Mouse (Mus musculus) common myeloid progenitor, adult 5-6 weeks (primary cell): ENCODE data around the gene Gm27021. TPM values are rescaled to one million over a fixed set of nuclear protein-coding genes. Genes with fewer than 3 reads are reported as not detected.
A peak's percentile ranks its signal among the peaks of the same experiment; 100 is the strongest.

Experiments used
- ATAC-seq: replicated peaks from 2 replicates; pipeline ENCODE4 v1.8.0; 2016; ENCODE audit warnings: low read depth, mild to moderate bottlenecking, moderate TSS enrichment, inconsistent platforms; ENCODE audit not compliant: poor library complexity, severe bottlenecking
- total RNA-seq: library from RNA; stranded (forward); fragments of 200-1000, 187-1606 nt; gene quantifications from 2 replicates; pipeline ENCODE4 v1.2.3, GENCODE M21; 2017

Gene Gm27021
- total RNA-seq, 1 experiment from 2014 or later: not detected

DNA sequence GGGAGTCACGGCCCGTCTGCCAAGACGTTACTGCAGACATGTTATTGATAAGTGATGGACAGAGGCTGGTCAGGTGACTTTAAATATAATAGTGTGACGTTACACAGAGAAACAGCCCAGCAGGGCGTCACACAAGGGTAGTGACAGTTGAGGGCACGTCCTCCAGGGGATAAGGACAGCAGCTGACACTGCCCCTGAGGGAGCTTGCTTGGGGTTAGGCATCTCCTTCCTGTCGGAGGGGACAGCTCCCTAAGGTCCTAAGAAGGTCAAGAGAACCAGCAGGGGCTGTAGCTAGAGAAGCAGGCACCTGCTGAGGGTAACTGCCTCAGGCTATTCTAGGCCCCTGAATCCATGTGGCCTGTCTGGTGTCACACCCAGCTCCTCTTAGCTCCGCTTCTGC, 96.3 kb downstream of the Gm27021 start:
- no peak for ATAC-seq

GRCm38 (mm10) chr8:120569939-120570715, 97.8 kb downstream of the Gm27021 start:
- peak; percentile 48; the same call in 1 of the 2 replicates for ATAC-seq

GRCm38 (mm10) chr8:120569123-120569522, 98.8 kb downstream of the Gm27021 start:
- ATAC-seq: no peak

GRCm38 (mm10) chr8:120568164-120568798, 99.6 kb downstream of the Gm27021 start:
- no peak for ATAC-seq

DNA sequence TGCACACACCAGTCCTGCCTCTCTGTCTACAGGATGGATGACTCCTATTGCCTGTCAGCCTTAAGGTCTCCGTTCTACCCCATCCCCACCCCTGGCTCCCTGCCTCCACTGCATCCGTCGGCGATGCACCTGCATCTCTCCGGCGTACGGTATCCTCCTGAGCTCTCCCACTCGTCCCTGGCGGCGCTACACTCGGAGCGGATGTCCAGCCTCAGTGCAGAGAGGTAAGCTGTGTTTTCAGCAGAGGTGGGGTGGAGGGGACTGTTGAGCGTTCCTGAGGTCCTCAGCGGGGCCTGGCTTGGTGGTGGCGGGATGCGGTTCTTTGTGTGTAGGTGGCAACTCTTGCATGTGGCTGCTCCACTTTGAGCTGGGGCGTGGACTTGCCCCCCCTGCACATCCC, 100.1 kb downstream of the Gm27021 start:
- ATAC-seq: no peak

DNA sequence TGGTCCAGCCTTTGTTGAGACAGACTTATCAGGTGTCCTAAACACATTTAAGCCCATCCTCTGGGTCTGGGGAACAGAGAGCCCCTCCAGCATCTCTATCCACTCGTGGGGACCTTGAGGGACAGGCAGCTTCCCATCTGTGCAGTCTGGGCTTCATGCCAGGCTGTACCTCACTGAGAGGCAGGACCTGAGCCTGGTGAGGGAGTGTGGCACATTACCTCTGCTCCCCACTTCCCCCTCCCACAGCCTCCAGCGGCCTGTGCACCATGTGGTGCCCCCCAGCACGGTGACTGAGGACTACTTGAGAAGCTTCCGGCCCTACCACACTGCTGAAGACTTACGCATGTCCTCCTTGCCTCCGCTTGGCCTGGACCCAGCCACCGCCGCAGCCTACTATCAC, 101.2 kb downstream of the Gm27021 start:
- no peak for ATAC-seq

- no peak for ATAC-seq
These were observed 102.6 kb downstream of the Gm27021 start for GRCm38 (mm10) chr8:120565151-120565711.

DNA sequence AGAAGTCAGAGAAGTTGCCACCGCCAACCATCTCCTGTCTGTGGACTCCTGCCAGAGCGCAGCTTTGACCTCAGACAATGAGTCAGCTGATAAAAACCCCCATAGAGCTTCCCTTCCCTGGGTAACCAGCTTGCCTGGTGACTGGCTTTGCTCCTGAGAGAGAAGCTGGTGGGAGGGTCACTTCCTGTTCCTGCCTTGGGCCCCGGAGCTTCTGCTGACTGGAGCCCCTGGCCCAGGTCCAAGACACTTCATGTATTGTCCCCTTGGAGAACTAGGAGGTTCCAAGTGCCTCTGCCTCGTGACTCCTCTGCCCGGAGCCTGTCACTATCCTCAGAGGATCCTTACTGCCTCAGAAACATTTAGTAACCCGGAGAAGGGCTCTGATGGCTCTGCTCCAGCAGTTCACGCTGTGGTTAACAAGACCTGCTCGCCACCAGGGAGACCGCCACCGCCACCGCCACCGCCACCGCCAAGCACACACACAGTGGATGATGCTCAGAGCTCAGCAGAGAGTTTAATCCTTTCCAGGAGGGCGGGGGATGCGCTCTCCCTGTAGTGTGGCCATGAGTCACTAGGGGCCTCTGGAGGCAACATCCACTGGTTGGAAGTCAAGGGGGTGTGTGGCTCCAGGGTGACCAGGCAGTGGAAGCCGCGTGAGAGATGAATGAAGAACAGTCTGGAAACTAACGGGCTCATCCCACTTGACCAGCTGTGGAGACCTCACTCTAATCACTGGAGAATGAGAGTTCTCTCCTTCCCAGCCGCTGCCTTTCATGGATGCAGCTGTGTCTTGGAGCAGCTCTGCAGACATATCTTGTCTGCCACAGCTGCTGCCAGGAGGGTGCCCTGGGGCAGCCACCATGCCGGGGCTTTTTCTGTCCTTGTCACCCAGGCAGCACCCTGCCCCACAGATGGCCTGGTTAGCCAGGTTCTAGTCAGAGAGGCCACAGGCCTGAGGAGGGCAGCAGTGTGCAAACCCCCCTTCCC, 103.7 kb downstream of the Gm27021 start:
- ATAC-seq: peak; percentile 81

DNA sequence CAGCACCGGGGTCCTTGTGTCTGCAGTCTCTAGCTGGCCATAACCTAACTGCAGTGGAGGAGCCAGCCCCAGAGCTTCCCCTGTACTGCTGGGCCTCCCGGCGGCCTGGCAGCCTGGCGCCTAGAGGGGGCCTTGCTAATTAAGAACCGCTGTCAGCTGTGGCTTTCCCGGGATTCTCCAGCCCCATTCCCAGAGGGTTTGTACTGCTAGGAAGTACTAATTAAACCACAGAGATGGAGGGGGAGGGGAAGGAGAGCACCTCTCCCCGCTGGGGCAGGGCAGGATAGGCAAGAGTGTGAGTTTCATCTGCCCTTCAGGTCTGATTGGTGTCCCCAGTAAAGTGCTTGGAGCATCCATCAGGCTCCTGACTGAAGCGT, 104.5 kb downstream of the Gm27021 start:
- no peak for ATAC-seq

- ATAC-seq: no peak
These were observed 105.1 kb downstream of the Gm27021 start for GRCm38 (mm10) chr8:120562680-120563347.

DNA sequence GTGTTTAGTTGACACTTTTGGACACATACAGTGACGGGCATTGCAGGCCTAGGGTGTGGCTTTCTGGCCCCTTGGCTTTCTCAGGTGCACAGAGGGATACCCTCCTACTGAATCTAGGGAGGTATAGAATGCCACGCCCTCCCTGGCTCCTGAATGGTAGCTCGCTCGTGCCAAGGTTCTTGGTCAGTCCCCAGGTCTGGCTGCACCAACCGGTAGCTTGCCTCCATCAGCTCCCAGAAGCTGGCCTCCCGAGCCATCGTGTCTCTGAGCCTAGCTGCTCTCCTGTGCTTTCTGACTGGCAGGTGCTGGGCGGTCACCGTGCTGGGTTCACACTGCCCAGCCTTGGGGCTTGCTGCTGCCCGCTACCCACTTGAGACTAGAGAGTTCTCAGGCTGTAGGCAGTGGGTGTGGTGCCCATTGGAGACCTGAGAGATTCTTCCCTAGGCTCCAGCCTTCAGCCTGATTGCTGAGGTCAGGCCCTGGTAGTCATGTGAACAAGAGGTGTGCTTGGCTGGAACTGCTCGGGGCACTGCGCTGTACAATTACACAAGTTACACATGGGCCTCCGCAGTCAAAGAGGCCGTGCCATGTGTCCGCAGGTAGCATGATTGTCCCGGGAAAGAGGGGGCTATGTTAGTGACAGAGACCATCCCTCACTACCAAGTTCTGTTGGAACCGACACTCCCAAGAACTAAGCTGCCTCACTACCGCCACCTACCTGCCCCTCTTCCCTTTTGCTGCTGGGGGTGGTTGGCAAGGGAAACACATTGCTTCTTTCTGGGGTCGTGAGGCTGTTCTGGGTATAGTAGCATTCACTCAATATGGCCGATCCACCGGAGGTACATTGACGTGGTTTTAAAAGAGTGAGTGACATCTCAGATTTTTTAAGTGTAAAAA, 106.1 kb downstream of the Gm27021 start:
- ATAC-seq: no peak

GRCm38 (mm10) chr8:120560535-120560934, 107.3 kb downstream of the Gm27021 start:
- ATAC-seq: no peak

- no peak for ATAC-seq
These were observed 108.2 kb downstream of the Gm27021 start for GRCm38 (mm10) chr8:120559654-120560053.

Other genes with a start within 250 kb of the Gm27021 start
- gene Gins2, start 78.8 kb downstream of the Gm27021 start, total RNA-seq: 22.9 and 48.0 TPM in 2 replicates
- 1.2 TPM in 1 of 2 replicates, not detected in the other for gene 1190005I06Rik, start 20.4 kb downstream of the Gm27021 start, total RNA-seq
- 392 and 496 TPM in 2 replicates for gene Cox4i1, start 143 bp upstream of the Gm27021 start, total RNA-seq
- 44.9 and 59.9 TPM in 2 replicates for gene Emc8, start 494 bp upstream of the Gm27021 start, total RNA-seq
- gene Irf8, start 68.3 kb upstream of the Gm27021 start, total RNA-seq: 97.9 and 117 TPM in 2 replicates